ENCODE assay signal across 8 mouse cellular contexts in the genomic region with DNA sequence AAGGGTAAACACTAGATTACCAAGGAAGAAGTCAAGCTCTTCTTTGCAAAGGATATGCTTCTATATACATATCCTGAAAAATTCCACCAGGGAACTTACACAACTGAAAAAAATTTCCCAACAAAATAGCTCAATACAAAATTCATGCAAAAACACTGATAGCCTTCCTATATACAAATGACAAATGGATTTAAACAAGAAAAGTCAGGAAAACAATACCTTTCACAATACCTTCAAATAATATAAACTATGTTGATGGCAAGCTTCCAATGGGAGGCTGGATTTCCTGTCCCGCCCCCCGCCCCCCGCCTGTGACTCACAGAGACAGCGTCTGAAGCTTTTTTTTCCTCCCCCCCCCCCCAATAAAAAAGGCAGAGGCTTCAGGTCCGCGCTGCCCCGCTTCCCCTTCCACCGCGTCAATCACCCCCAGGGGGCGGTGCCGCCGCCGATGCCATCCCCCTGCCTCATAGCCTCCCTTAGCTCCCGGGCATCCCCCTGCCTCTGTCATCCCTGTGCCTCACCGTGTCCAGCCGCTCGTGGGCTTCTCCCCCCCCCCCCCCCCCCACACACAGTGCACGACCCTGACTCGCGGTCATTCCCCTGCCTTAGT. TPM values are rescaled to one million over a fixed set of nuclear protein-coding genes. Genes with fewer than 3 reads are reported as not detected.
DNase-seq lines count a peak whose midpoint lies in the region; ATAC-seq and TF ChIP-seq lines count a peak whose summit lies in the region.

No protein-coding gene starts in this region.

- peak overlapping the region; percentile 29 for H3K4me3 ChIP-seq in lung, embryonic 14.5 days (ENCODE audit: low read depth, low read length)
- peak overlapping the region; percentile 29 for H3K4me3 ChIP-seq in intestine, embryonic 15.5 days (replicated peaks)

- peak overlapping the region; percentile 66 for H3K4me2 ChIP-seq in lung, embryonic 14.5 days
- peak overlapping the region; percentile 67 for H3K4me2 ChIP-seq in intestine, embryonic 15.5 days (replicated peaks)

- H3K9me3 ChIP-seq in lung, embryonic 14.5 days (ENCODE audit: low read depth, low read length) = no peaks in the 10 kb centered on the region
- H3K9me3 ChIP-seq in intestine, embryonic 15.5 days = no peaks in the 10 kb centered on the region

- H3K36me3 ChIP-seq in lung, embryonic 14.5 days (ENCODE audit: insufficient read depth) = no peaks in the 10 kb centered on the region
- H3K36me3 ChIP-seq in intestine, embryonic 15.5 days = no peaks in the 10 kb centered on the region

- no peak overlapping the region; the same call in 1 of the 2 replicates for H3K9ac ChIP-seq in lung, embryonic 14.5 days
- H3K9ac ChIP-seq in intestine, embryonic 15.5 days = peak overlapping the region; percentile 13; the same call in 1 of the 2 replicates

- peak; percentile 67 for DNase-seq in lung, embryonic 14.5 days
- no peak for DNase-seq in lung, postnatal 14 days
- peak; percentile 41 for DNase-seq in embryo, embryonic 10.5 days (ENCODE audit: low spot score)
- peak; percentile 20 for DNase-seq in neural tube, embryonic 10.5 days (ENCODE audit: extremely low spot score, low spot score)
- no peak for DNase-seq in adrenal gland, adult 2 months
- DNase-seq in adipocyte (ENCODE audit: low spot score) = no peak

- H3K27me3 ChIP-seq in lung, embryonic 14.5 days (ENCODE audit: insufficient read depth, low read length) = no peaks in the 10 kb centered on the region
- no peaks in the 10 kb centered on the region for H3K27me3 ChIP-seq in intestine, embryonic 15.5 days (replicated peaks)

- H3K27ac ChIP-seq in lung, embryonic 14.5 days (ENCODE audit: low read depth) = no peak overlapping the region
- H3K27ac ChIP-seq in intestine, embryonic 15.5 days = no peak overlapping the region

- H3K4me1 ChIP-seq in lung, embryonic 14.5 days (ENCODE audit: insufficient read depth) = no peaks in the 10 kb centered on the region
- H3K4me1 ChIP-seq in intestine, embryonic 15.5 days (replicated peaks) = no peaks in the 10 kb centered on the region

- ATAC-seq in lung, embryonic 14.5 days (ENCODE audit: insufficient read depth) = peak; percentile 47; the same call in 1 of the 2 replicates
- ATAC-seq in intestine, embryonic 15.5 days = no peak
- ATAC-seq in monocyte, adult 5-6 weeks (replicated peaks; ENCODE audit: insufficient number of reproducible peaks, low FRiP score, low TSS enrichment, poor library complexity, severe bottlenecking) = no peak

- WGBS in lung, embryonic 14.5 days = 0% methylated on average over 20 of the region's 20 CpGs
- 2% methylated on average over 19 of the region's 20 CpGs for WGBS in intestine, embryonic 15.5 days

- TF ChIP-seq CTCF in lung, embryonic 14.5 days (IDR thresholded peaks at IDR 0.05; ENCODE audit: low read depth) = peak; percentile 24; the same call in 1 of the 2 replicates

RNA-seq across cellular contexts. Expression of a gene that starts 9.8 kb away (rescaled TPM):
- polyA plus RNA-seq in lung, embryonic 14.5 days (2014; fragmentation: Nextera tagmentation; extraction: Ambion mirVana) = not detected in 2 replicates
- polyA plus RNA-seq in intestine, embryonic 15.5 days (2015; fragmentation: Nextera tagmentation; extraction: Ambion mirVana) = not detected in 2 replicates
- total RNA-seq in monocyte, adult 5-6 weeks (2017) = 1.3 TPM in 1 of 3 replicates, not detected in the others
- not detected for total RNA-seq in adrenal gland, adult 2 months (2021)
- not detected in 2 replicates for polyA plus RNA-seq in adrenal gland, adult 2 months (2012; rRNA removed)

RNA-seq across cellular contexts. Expression of a gene that starts 33.0 kb away (rescaled TPM):
- polyA plus RNA-seq in lung, embryonic 14.5 days (2014; fragmentation: Nextera tagmentation; extraction: Ambion mirVana) = 28.3 and 30.0 TPM in 2 replicates
- polyA plus RNA-seq in intestine, embryonic 15.5 days (2015; fragmentation: Nextera tagmentation; extraction: Ambion mirVana) = 31.1 and 32.6 TPM in 2 replicates
- 2.1 to 4.9 TPM in 2 of 3 replicates, not detected in the other for total RNA-seq in monocyte, adult 5-6 weeks (2017)
- total RNA-seq in adrenal gland, adult 2 months (2021) = 10 to 100 TPM in 1 of 2 experiments, 1 to 10 TPM in 1; 6.9 to 15.7 TPM
- 21.8 and 33.4 TPM in 2 replicates for polyA plus RNA-seq in adrenal gland, adult 2 months (2012; rRNA removed)

RNA-seq across cellular contexts. Expression of a gene that starts 57.0 kb away (rescaled TPM):
- polyA plus RNA-seq in lung, embryonic 14.5 days (2014; fragmentation: Nextera tagmentation; extraction: Ambion mirVana) = 30.2 and 32.9 TPM in 2 replicates
- polyA plus RNA-seq in intestine, embryonic 15.5 days (2015; fragmentation: Nextera tagmentation; extraction: Ambion mirVana) = 79.9 and 90.3 TPM in 2 replicates
- 24.2 to 27.3 TPM (median 25.1 TPM) in 3 replicates for total RNA-seq in monocyte, adult 5-6 weeks (2017)
- total RNA-seq in adrenal gland, adult 2 months (2021) = 100 to 1,000 TPM; 469 to 591 TPM
- polyA plus RNA-seq in adrenal gland, adult 2 months (2012; rRNA removed) = 584 and 714 TPM in 2 replicates

Comparison
In these comparisons a context has a peak if more than half of its experiments do, and no peak if none do; other contexts are left out.
1. DNase-seq: peak in lung, embryonic 14.5 days (single experiment), embryo, embryonic 10.5 days (single experiment) and neural tube, embryonic 10.5 days (single experiment); none in lung, postnatal 14 days (single experiment), adrenal gland, adult 2 months (single experiment) and adipocyte (single experiment).